Mouse (Mus musculus): ENCODE measurements around the gene Nsun5. TPM values are rescaled to one million over a fixed set of nuclear protein-coding genes. Genes with fewer than 3 reads are reported as not detected.

Nsun5 gene
- polyA plus RNA-seq, 1 experiment from 2014 or later = 23.7 TPM

DNA sequence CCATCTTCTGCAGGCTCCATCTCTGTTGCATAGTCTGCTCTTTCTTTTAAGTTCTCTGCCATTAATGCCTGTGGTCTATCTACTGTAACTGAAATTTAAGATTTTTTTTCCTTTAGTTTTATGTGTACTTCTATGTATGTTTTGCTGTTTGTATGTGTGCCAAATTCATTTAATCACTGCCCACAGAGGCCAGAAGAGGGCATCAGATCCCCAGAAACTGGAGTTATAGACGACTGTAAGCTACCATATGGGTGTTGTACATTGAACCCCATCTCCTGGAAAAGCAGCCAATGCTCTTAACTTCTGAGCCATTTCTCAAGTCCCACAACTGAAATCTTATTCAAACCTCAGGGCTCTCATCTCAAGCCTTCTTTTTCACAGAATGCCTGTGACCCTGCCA lies 23.3 kb upstream of the Nsun5 start:
- ATAC-seq (ENCODE audit: low read depth) = no peak
- Histone ChIP-seq H3K4me2 (ENCODE audit: low read depth, low read length) (no peak overlapping the region), H3K27me3 (replicated peaks; ENCODE audit: control insufficient read depth, insufficient read depth, low read length) (no peaks in the 10 kb centered on the region), H3K9me3 (ENCODE audit: control insufficient read depth, low read length) (peaks cover 7% of the 10 kb centered on the region; the same call in 1 of the 2 replicates), H3K27ac (replicated peaks; ENCODE audit: low read depth, low read length) (no peak overlapping the region), H3K9ac (ENCODE audit: low read depth, low read length) (no peak overlapping the region), H3K4me3 (ENCODE audit: low read depth, low read length) (no peak overlapping the region), H3K36me3 (ENCODE audit: control insufficient read depth, insufficient read depth, low read length) (no peaks in the 10 kb centered on the region), H3K4me1 (ENCODE audit: control insufficient read depth, insufficient read depth, low read length) (no peaks in the 10 kb centered on the region)
- no peak for DNase-seq (ENCODE audit: low spot score)
- WGBS = 14% methylated on average over 1 of the region's 1 CpGs

DNA sequence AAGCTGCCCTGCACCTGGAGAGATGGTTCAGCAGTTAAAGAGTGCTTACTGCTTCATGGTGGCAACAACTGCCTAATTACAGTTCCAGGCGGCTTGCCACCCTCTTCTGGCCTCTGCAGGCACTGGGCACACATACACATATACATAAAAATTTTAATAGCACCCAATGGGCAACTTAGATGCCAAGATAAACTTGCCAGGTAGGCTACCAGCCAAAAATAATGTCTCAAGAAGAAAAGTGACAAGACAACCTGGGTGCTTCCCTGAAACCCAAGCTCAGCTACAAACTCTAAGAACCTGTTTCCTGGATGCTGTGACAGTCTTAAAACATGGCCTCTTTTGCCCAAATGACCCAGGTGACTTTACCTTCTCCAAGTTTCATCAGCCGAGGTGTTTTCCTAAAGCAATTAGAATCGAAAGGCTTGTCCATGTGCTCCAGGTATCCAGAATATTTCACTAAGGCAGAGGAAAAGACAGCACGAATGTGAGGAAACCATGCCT lies 22.2 kb upstream of the Nsun5 start:
- no peaks in the 10 kb centered on the region for H3K36me3 ChIP-seq (ENCODE audit: control insufficient read depth, insufficient read depth, low read length)
- H3K27me3 ChIP-seq (replicated peaks; ENCODE audit: control insufficient read depth, insufficient read depth, low read length) = no peaks in the 10 kb centered on the region
- H3K27ac ChIP-seq (replicated peaks; ENCODE audit: low read depth, low read length) = no peak overlapping the region
- H3K4me3 ChIP-seq (ENCODE audit: low read depth, low read length) = no peak overlapping the region
- no peak overlapping the region for H3K4me2 ChIP-seq (ENCODE audit: low read depth, low read length)
- ATAC-seq (ENCODE audit: low read depth) = no peak
- peaks cover 7% of the 10 kb centered on the region; the same call in 1 of the 2 replicates for H3K9me3 ChIP-seq (ENCODE audit: control insufficient read depth, low read length)
- DNase-seq (ENCODE audit: low spot score) = no peak
- WGBS = 67% methylated on average over 4 of the region's 4 CpGs
- H3K4me1 ChIP-seq (ENCODE audit: control insufficient read depth, insufficient read depth, low read length) = no peaks in the 10 kb centered on the region
- no peak overlapping the region for H3K9ac ChIP-seq (ENCODE audit: low read depth, low read length)

DNA sequence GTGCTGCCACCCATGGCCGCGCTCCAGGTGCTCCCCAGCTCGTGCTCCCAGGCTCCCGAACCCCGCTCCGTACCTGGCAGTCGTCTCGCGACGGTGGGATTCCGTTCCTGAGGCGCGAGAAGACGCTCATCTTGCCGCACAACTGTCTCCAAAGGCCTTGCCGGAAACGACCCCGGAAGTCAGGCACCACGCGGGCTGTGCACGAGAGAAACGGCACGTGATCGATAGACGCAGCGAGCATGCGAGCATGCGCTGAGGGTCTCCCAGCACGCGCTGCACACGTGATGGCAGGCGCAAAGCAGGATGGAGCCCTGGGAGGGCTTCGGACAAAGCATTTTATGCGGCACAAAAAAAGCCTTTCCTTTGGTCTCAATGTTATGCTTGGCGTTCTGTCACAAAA lies 19.9 kb upstream of the Nsun5 start, which contains the start of gene Fkbp6:
TSS of gene Fkbp6 (minus strand) at position 183 of the 400 bp plus-strand sequence.
- DNase-seq (ENCODE audit: low spot score) = no peak
- Histone ChIP-seq H3K9me3 (ENCODE audit: control insufficient read depth, low read length) (peaks cover 7% of the 10 kb centered on the region; the same call in 1 of the 2 replicates), H3K9ac (ENCODE audit: low read depth, low read length) (no peak within 1 kb of the TSS), H3K4me2 (ENCODE audit: low read depth, low read length) (no peak within 1 kb of the TSS), H3K27me3 (replicated peaks; ENCODE audit: control insufficient read depth, insufficient read depth, low read length) (0 out of 2 replicates have a peak, but pooled peaks cover 5% of the 10 kb centered on the region), H3K4me3 (ENCODE audit: low read depth, low read length) (no peak within 1 kb of the TSS), H3K27ac (replicated peaks; ENCODE audit: low read depth, low read length) (no peak within 1 kb of the TSS), H3K4me1 (ENCODE audit: control insufficient read depth, insufficient read depth, low read length) (no peaks in the 10 kb centered on the region; the same call in 1 of the 2 replicates), H3K36me3 (ENCODE audit: control insufficient read depth, insufficient read depth, low read length) (no peaks in the 10 kb centered on the region)
- 89% methylated on average over 35 of the region's 35 CpGs for WGBS
- ATAC-seq (ENCODE audit: low read depth) = no peak

DNA sequence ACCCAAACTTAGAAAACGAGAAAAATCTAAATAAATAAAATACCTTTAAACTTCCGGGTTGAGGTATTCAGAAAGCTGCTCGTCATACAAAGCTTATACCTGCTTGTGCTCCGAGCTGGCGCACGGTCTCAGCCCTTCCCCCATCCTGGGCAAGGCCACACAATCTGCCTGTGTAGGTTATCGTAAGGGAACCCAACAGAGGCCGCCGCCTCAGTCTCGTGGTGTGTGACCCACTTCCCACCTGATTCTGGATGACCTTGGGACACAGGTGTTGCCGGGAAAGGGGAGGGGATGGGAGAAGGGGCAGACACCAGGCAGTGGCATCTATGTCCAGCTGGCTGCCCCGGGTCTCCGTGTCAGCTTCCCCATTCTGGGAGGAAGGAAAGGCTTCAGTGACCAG lies 18.1 kb upstream of the Nsun5 start:
- H3K4me1 ChIP-seq (ENCODE audit: control insufficient read depth, insufficient read depth, low read length) = no peaks in the 10 kb centered on the region; the same call in 1 of the 2 replicates
- ATAC-seq (ENCODE audit: low read depth) = no peak
- no peak overlapping the region for H3K27ac ChIP-seq (replicated peaks; ENCODE audit: low read depth, low read length)
- H3K27me3 ChIP-seq (replicated peaks; ENCODE audit: control insufficient read depth, insufficient read depth, low read length) = 0 out of 2 replicates have a peak, but pooled peaks cover 5% of the 10 kb centered on the region
- H3K4me3 ChIP-seq (ENCODE audit: low read depth, low read length) = no peak overlapping the region
- no peaks in the 10 kb centered on the region for H3K36me3 ChIP-seq (ENCODE audit: control insufficient read depth, insufficient read depth, low read length)
- no peak for DNase-seq (ENCODE audit: low spot score)
- peaks cover 7% of the 10 kb centered on the region; the same call in 1 of the 2 replicates for H3K9me3 ChIP-seq (ENCODE audit: control insufficient read depth, low read length)
- no peak overlapping the region for H3K4me2 ChIP-seq (ENCODE audit: low read depth, low read length)
- WGBS = 82% methylated on average over 13 of the region's 13 CpGs
- no peak overlapping the region for H3K9ac ChIP-seq (ENCODE audit: low read depth, low read length)

DNA sequence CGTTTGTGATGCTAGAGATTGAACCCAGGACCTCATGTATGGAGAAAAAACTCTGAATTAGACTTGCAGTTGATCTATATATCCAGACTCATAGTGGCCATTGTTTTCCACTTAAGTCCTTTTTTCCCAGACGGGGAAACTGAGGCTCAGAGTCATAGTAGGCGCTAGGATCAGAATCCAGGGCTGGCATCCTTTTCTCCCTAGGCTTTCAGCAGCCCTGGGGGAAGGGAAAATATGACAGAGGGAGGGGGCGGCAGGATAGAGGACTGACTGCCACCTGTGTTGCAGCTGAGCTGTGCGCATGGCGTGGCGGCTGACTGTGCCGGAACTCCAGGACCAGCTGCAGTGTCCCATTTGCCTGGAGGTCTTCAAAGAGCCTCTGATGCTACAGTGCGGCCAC lies 16.8 kb upstream of the Nsun5 start, which contains the start of gene Trim50:
TSS of gene Trim50 (plus strand) at position 301 of the 400 bp plus-strand sequence.
- Histone ChIP-seq H3K9me3 (ENCODE audit: control insufficient read depth, low read length) (peaks cover 11% of the 10 kb centered on the region; the same call in 1 of the 2 replicates), H3K4me2 (ENCODE audit: low read depth, low read length) (no peak within 1 kb of the TSS), H3K27me3 (replicated peaks; ENCODE audit: control insufficient read depth, insufficient read depth, low read length) (0 out of 2 replicates have a peak, but pooled peaks cover 5% of the 10 kb centered on the region), H3K9ac (ENCODE audit: low read depth, low read length) (no peak within 1 kb of the TSS), H3K27ac (replicated peaks; ENCODE audit: low read depth, low read length) (no peak within 1 kb of the TSS), H3K36me3 (ENCODE audit: control insufficient read depth, insufficient read depth, low read length) (no peaks in the 10 kb centered on the region), H3K4me1 (ENCODE audit: control insufficient read depth, insufficient read depth, low read length) (no peaks in the 10 kb centered on the region; the same call in 1 of the 2 replicates), H3K4me3 (ENCODE audit: low read depth, low read length) (no peak within 1 kb of the TSS)
- no peak for DNase-seq (ENCODE audit: low spot score)
- no peak for ATAC-seq (ENCODE audit: low read depth)
- 52% methylated on average over 4 of the region's 9 CpGs for WGBS

DNA sequence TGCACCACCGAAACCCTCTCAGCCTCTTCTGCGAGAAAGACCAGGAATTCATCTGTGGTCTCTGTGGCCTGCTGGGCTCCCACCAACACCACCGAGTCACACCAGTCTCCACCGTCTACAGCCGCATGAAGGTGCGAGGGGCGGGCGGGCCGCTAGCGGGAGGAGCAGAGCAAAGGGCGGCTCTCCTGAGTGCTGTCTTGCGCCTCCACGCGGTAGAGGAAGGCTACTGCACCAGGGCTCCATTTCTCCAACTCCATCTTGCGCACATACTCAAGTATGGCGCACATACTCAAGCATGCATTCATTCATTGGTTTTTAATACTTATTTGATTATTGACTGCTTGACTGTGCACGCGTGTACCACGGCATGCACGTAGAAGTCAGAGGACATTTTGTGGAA lies 16.2 kb upstream of the Nsun5 start:
- no peaks in the 10 kb centered on the region; the same call in 1 of the 2 replicates for H3K4me1 ChIP-seq (ENCODE audit: control insufficient read depth, insufficient read depth, low read length)
- no peak overlapping the region for H3K4me2 ChIP-seq (ENCODE audit: low read depth, low read length)
- H3K4me3 ChIP-seq (ENCODE audit: low read depth, low read length) = no peak overlapping the region
- H3K27ac ChIP-seq (replicated peaks; ENCODE audit: low read depth, low read length) = no peak overlapping the region
- no peaks in the 10 kb centered on the region for H3K36me3 ChIP-seq (ENCODE audit: control insufficient read depth, insufficient read depth, low read length)
- H3K27me3 ChIP-seq (replicated peaks; ENCODE audit: control insufficient read depth, insufficient read depth, low read length) = 0 out of 2 replicates have a peak, but pooled peaks cover 5% of the 10 kb centered on the region
- WGBS = 25% methylated on average over 13 of the region's 20 CpGs
- ATAC-seq (ENCODE audit: low read depth) = no peak
- no peak overlapping the region for H3K9ac ChIP-seq (ENCODE audit: low read depth, low read length)
- peaks cover 11% of the 10 kb centered on the region; the same call in 1 of the 2 replicates for H3K9me3 ChIP-seq (ENCODE audit: control insufficient read depth, low read length)
- no peak for DNase-seq (ENCODE audit: low spot score)

DNA sequence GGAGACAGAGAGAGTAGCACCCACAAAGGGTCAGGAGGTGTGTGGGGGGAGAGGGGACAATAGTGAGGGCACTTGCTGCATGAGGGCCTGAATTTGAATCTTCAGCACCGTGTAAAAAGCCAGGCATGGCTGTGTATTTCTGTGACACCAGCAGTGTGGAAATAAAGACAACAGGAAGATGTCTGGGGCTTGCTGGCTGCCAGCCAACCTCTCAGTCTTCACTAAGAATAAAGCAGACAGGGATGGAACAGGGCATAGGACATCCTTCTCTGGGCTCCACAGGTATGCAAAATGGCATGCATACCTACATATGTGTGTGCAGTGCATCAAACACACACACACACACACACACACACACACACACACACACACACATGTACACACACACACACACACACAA lies 13.7 kb upstream of the Nsun5 start:
- WGBS = 40% methylated on average over 1 of the region's 1 CpGs
- H3K4me2 ChIP-seq (ENCODE audit: low read depth, low read length) = no peak overlapping the region
- H3K27ac ChIP-seq (replicated peaks; ENCODE audit: low read depth, low read length) = no peak overlapping the region
- 0 out of 2 replicates have a peak, but pooled peaks cover 4% of the 10 kb centered on the region for H3K9me3 ChIP-seq (ENCODE audit: control insufficient read depth, low read length)
- ATAC-seq (ENCODE audit: low read depth) = no peak
- no peaks in the 10 kb centered on the region; the same call in 1 of the 2 replicates for H3K4me1 ChIP-seq (ENCODE audit: control insufficient read depth, insufficient read depth, low read length)
- no peak overlapping the region for H3K4me3 ChIP-seq (ENCODE audit: low read depth, low read length)
- DNase-seq (ENCODE audit: low spot score) = no peak
- no peaks in the 10 kb centered on the region for H3K36me3 ChIP-seq (ENCODE audit: control insufficient read depth, insufficient read depth, low read length)
- 0 out of 2 replicates have a peak, but pooled peaks cover 5% of the 10 kb centered on the region for H3K27me3 ChIP-seq (replicated peaks; ENCODE audit: control insufficient read depth, insufficient read depth, low read length)
- no peak overlapping the region for H3K9ac ChIP-seq (ENCODE audit: low read depth, low read length)

DNA sequence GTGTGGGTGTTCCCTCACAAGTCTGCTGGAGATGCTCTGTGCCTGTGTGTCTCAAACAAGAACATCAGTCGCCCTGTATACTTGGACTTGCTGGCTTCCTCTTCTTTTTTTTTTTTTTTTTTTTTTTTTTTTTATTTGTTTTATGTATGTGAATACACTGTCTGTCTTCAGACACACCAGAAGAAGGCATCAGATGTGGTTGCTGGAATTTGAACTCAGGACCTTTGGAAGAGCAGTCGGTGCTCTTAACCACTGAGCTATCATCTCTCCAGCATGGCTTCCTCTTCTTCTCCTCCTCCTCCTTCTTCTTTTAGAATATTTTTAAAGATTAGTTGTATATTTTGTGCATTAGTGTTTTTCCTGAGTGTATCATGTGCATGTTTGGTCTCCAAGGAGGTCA lies 12.2 kb upstream of the Nsun5 start:
- Histone ChIP-seq H3K27ac (replicated peaks; ENCODE audit: low read depth, low read length) (no peak overlapping the region), H3K27me3 (replicated peaks; ENCODE audit: control insufficient read depth, insufficient read depth, low read length) (0 out of 2 replicates have a peak, but pooled peaks cover 5% of the 10 kb centered on the region), H3K4me3 (ENCODE audit: low read depth, low read length) (no peak overlapping the region), H3K4me2 (ENCODE audit: low read depth, low read length) (no peak overlapping the region), H3K9me3 (ENCODE audit: control insufficient read depth, low read length) (0 out of 2 replicates have a peak, but pooled peaks cover 4% of the 10 kb centered on the region), H3K9ac (ENCODE audit: low read depth, low read length) (no peak overlapping the region), H3K36me3 (ENCODE audit: control insufficient read depth, insufficient read depth, low read length) (no peaks in the 10 kb centered on the region), H3K4me1 (ENCODE audit: control insufficient read depth, insufficient read depth, low read length) (no peaks in the 10 kb centered on the region; the same call in 1 of the 2 replicates)
- WGBS = 84% methylated on average over 2 of the region's 2 CpGs
- DNase-seq (ENCODE audit: low spot score) (peak; percentile 14), ATAC-seq (ENCODE audit: low read depth) (0 out of 2 replicates have a peak, but pooled peaks have one; percentile 47)

DNA sequence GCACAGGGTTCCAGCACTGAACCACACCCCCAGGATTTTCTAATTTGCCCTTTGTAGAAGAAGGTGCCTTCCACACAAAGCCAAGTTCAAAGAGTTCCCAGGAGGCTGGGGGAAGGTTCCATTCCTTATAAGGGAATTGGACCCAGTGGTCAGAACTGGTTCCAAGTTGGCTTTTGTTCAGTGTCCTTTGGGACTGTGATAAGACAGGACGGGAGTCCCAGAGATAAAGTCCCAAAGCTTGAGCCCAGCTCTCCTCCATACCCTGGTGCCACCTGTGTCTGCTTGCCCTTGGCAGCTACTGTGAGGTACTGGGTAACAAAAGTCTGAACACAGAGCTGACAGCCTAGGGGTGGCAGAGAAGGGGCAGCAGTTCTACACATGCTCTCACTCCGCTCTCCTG lies 10.0 kb upstream of the Nsun5 start:
- Histone ChIP-seq H3K4me2 (ENCODE audit: low read depth, low read length) (no peak overlapping the region), H3K27me3 (replicated peaks; ENCODE audit: control insufficient read depth, insufficient read depth, low read length) (no peaks in the 10 kb centered on the region), H3K4me3 (ENCODE audit: low read depth, low read length) (no peak overlapping the region), H3K36me3 (ENCODE audit: control insufficient read depth, insufficient read depth, low read length) (no peaks in the 10 kb centered on the region), H3K27ac (replicated peaks; ENCODE audit: low read depth, low read length) (no peak overlapping the region), H3K9ac (ENCODE audit: low read depth, low read length) (no peak overlapping the region), H3K9me3 (ENCODE audit: control insufficient read depth, low read length) (0 out of 2 replicates have a peak, but pooled peaks cover 4% of the 10 kb centered on the region), H3K4me1 (ENCODE audit: control insufficient read depth, insufficient read depth, low read length) (no peaks in the 10 kb centered on the region)
- ATAC-seq (ENCODE audit: low read depth) (no peak), DNase-seq (ENCODE audit: low spot score) (no peak)
- WGBS = 79% methylated on average over 2 of the region's 2 CpGs
